24 mouse cellular contexts compared by ENCODE assay signal in the genomic region with DNA sequence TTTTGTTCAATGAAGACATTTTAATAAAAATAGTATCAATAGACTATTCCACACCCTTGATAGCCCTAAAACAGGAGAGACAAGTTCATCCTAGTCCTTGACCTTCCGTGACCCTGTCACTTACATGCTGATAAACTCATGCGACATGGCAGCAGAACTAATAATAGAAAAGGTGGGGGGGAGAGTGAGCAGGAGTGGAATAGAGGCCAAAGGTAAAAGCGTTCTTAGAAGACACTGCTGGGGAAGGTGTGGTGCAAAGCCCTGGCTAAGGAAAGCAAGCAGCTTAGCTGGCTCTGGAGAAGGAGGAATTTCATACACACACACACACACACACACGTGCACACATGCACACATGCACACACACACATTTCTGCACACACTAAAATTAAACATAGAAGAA. TPM values are rescaled to one million over a fixed set of nuclear protein-coding genes. Genes with fewer than 3 reads are reported as not detected.
DNase-seq lines count a peak whose midpoint lies in the region; ATAC-seq lines count a peak whose summit lies in the region.
"Had no signal": no experiment of that assay in that cellular context is flagged by ENCODE, and none has a peak within 500 bp of the region (broad histone marks: within the 10 kb centered on the region; RNA-seq: fewer than 3 reads in every experiment).

No protein-coding gene starts in this region.

- 0 out of 2 replicates have a peak, but pooled peaks cover 7% of the 10 kb centered on the region for H3K36me3 ChIP-seq in heart, embryonic 11.5 days (ENCODE audit: control insufficient read depth, insufficient read depth, low read length)
- H3K36me3 ChIP-seq in heart, embryonic 16.5 days (ENCODE audit: control insufficient read depth, insufficient read depth), result peaks cover 8% of the 10 kb centered on the region
- H3K36me3 ChIP-seq: forebrain, embryonic 10.5 days; G1E; neural tube, embryonic 13.5 days had no signal

- intact Hi-C loops in heart, postnatal 36 days (cut with DNase I), result loop anchor here (5.0 kb wide), 1 partner anchor 217 kb away; no protein-coding TSS in a partner anchor

- peak overlapping the region; percentile 15; the same call in 1 of the 2 replicates for H3K4me3 ChIP-seq in heart, embryonic 11.5 days (ENCODE audit: low read depth, low read length)
- H3K4me3 ChIP-seq in heart, embryonic 16.5 days (ENCODE audit: low read length), result no peak overlapping the region
- H3K4me3 ChIP-seq: forebrain, embryonic 10.5 days; left cerebral cortex, adult 2 months; megakaryocyte, embryonic 14.5 days; neural tube, embryonic 13.5 days had no signal

- H3K27me3 ChIP-seq in heart, embryonic 11.5 days (ENCODE audit: control insufficient read depth, insufficient read depth, low read length), result no peaks in the 10 kb centered on the region
- no peaks in the 10 kb centered on the region for H3K27me3 ChIP-seq in heart, embryonic 16.5 days (ENCODE audit: control insufficient read depth, insufficient read depth, low read length)
- H3K27me3 ChIP-seq: megakaryocyte, embryonic 14.5 days; neural tube, embryonic 13.5 days had no signal

- 24% methylated on average over 4 of the region's 4 CpGs for WGBS in heart, embryonic 11.5 days (ENCODE audit: insufficient replicate concordance)
- 31% methylated on average over 4 of the region's 4 CpGs for WGBS in heart, embryonic 16.5 days

- H3K4me2 ChIP-seq in heart, embryonic 11.5 days, result peak overlapping the region; percentile 48
- H3K4me2 ChIP-seq in heart, embryonic 16.5 days (ENCODE audit: low read depth, low read length), result peak overlapping the region; percentile 58
- H3K4me2 ChIP-seq: hindbrain, embryonic 14.5 days; neural tube, embryonic 13.5 days had no signal

- no peak for ATAC-seq in heart, embryonic 11.5 days (replicated peaks; ENCODE audit: insufficient number of reproducible peaks, low FRiP score, low TSS enrichment)
- ATAC-seq in heart, embryonic 16.5 days (replicated peaks; ENCODE audit: extremely low read depth, insufficient read depth, low FRiP score), result peak; percentile 61; the same call in 1 of the 2 replicates
- no peak for ATAC-seq in granulocyte monocyte progenitor cell, adult 5-6 weeks (replicated peaks; ENCODE audit: poor library complexity, severe bottlenecking)
- ATAC-seq: activated CD4-positive, CD25-positive, alpha-beta regulatory T cell, adult 4 months; forebrain, postnatal 0 days; liver, postnatal 0 days had no signal

- H3K27ac ChIP-seq in heart, embryonic 11.5 days (ENCODE audit: low read depth, low read length), result peak overlapping the region; percentile 76
- peak overlapping the region; percentile 82 for H3K27ac ChIP-seq in heart, embryonic 16.5 days (ENCODE audit: low read length)
- H3K27ac ChIP-seq: forebrain, embryonic 10.5 days; hindbrain, embryonic 14.5 days; left cerebral cortex, adult 2 months; neural tube, embryonic 13.5 days had no signal

- peaks cover 23% of the 10 kb centered on the region for H3K4me1 ChIP-seq in heart, embryonic 11.5 days (ENCODE audit: control insufficient read depth, insufficient read depth, low read length)
- H3K4me1 ChIP-seq in heart, embryonic 16.5 days (ENCODE audit: control insufficient read depth, insufficient read depth, low read length), result peaks cover 33% of the 10 kb centered on the region
- H3K4me1 ChIP-seq: forebrain, embryonic 10.5 days had no signal

- H3K9ac ChIP-seq in heart, embryonic 11.5 days (ENCODE audit: low read depth, low read length), result 0 out of 2 replicates have a peak overlapping the region, but pooled peaks have one; percentile 18
- peak overlapping the region; percentile 8; the same call in 1 of the 2 replicates for H3K9ac ChIP-seq in heart, embryonic 16.5 days (ENCODE audit: low read length)
- H3K9ac ChIP-seq: forebrain, postnatal 0 days; hindbrain, embryonic 14.5 days; liver, postnatal 0 days; neural tube, embryonic 13.5 days had no signal

- no peaks in the 10 kb centered on the region for H3K9me3 ChIP-seq in heart, embryonic 11.5 days (replicated peaks; ENCODE audit: control insufficient read depth, low read length)
- no peaks in the 10 kb centered on the region for H3K9me3 ChIP-seq in heart, embryonic 16.5 days (replicated peaks; ENCODE audit: control insufficient read depth, low read length)
- H3K9me3 ChIP-seq: forebrain, embryonic 10.5 days; G1E; megakaryocyte, embryonic 14.5 days; neural tube, embryonic 13.5 days had no signal

- DNase-seq in heart, adult 18-20 months, result peak; percentile 45 to 47
- DNase-seq in heart, postnatal 36 days, result no peak
- DNase-seq in skeletal muscle tissue, adult 2 months (ENCODE audit: low read depth, low spot score), result peak; percentile 11
- DNase-seq in layer of hippocampus, adult 18-20 months (ENCODE audit: low spot score in 2 of 2), result no peak
- DNase-seq in left cerebral cortex, adult 18-20 months (ENCODE audit: low spot score in 2 of 2), result no peak
- DNase-seq: adrenal gland, postnatal 14 days; cerebellum, postnatal 14 days; forebrain, postnatal 0 days; kidney, adult 11 months; left cerebral cortex, postnatal 4 days; liver, postnatal 0 days; midbrain, embryonic 14.5 days; right cerebral cortex, adult 18-20 months; spleen, adult 18-20 months had no signal

RNA-seq across cellular contexts. Expression of a gene that starts 57.1 kb away (rescaled TPM):
- total RNA-seq in heart, adult 18-20 months (2021), result 10 to 100 TPM; 26.5 to 34.2 TPM
- total RNA-seq in heart, postnatal 36 days (2021), result 10 to 100 TPM; 31.5 to 40.4 TPM
- polyA plus RNA-seq in heart, embryonic 11.5 days (2014; fragmentation: Nextera tagmentation; extraction: Ambion mirVana), result 66.1 and 73.4 TPM in 2 replicates
- 61.6 and 66.3 TPM in 2 replicates for polyA plus RNA-seq in heart, embryonic 16.5 days (2015; fragmentation: Nextera tagmentation; extraction: Ambion mirVana)
- total RNA-seq in granulocyte monocyte progenitor cell, adult 5-6 weeks (2014; fragmentation: Nextera tagmentation), result 45.6 and 66.7 TPM in 2 replicates
- 43.3 and 61.9 TPM in 2 replicates for total RNA-seq in granulocyte monocyte progenitor cell, adult 5-6 weeks (2017)
- total RNA-seq in layer of hippocampus, adult 18-20 months (2021), result 10 to 100 TPM; 22.0 to 24.2 TPM
- 10 to 100 TPM; 12.6 to 13.2 TPM for total RNA-seq in left cerebral cortex, adult 18-20 months (2021)
- polyA plus RNA-seq: G1E had no signal

Comparison
In these comparisons a context has a peak if more than half of its experiments do, and no peak if none do; other contexts are left out.
1. DNase-seq: peak in heart, adult 18-20 months (2 of 2) and skeletal muscle tissue, adult 2 months (single experiment); none in heart, postnatal 36 days (0 of 2), layer of hippocampus, adult 18-20 months (0 of 2) and left cerebral cortex, adult 18-20 months (0 of 2).